8 mouse cellular contexts compared by ENCODE assay signal in the genomic region with DNA sequence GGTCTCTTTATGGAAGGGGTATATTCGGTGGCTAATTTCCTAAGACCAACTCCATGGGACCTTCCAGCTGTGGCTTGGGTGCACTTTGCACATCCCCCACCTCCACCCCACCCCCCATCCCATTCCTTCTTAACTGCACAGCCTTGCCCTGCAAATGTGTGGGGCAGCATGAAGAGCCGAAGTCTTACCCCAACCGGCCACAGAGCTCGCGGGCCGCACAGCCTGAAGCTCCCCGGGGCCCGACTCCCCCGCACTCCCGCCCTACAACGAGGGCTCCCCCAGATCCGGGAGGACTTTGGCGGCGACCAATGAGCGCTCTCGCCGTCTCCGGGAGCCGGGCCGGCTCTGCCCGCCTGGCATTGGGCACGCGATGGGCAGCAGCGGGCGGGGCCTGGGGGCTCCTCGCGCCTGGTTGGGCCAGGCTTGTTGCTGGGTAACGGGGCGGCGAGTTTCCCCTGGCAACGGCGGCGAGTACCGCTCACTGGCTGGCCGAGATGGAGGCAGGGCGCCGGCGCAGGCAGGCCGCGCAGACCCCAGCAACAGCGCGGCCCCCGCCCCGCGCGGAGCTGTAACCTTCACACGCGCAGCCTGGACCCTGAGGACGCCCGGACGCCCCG. TPM values are rescaled to one million over a fixed set of nuclear protein-coding genes. Genes with fewer than 3 reads are reported as not detected.
A peak's percentile ranks its signal among the peaks of the same experiment; 100 is the strongest.
DNase-seq lines count a peak whose midpoint lies in the region; ATAC-seq lines count a peak whose summit lies in the region.

No protein-coding gene starts in this region.

- H3K27ac ChIP-seq in intestine, embryonic 14.5 days (ENCODE audit: low read depth), result peak overlapping the region; percentile 38; the same call in 1 of the 2 replicates

- H3K4me3 ChIP-seq in intestine, embryonic 14.5 days (ENCODE audit: low read depth, low read length), result peak overlapping the region; percentile 41

- peaks cover 26% of the 10 kb centered on the region for H3K4me1 ChIP-seq in intestine, embryonic 14.5 days (replicated peaks; ENCODE audit: control insufficient read depth, insufficient read depth, low read length)

- no peaks in the 10 kb centered on the region for H3K27me3 ChIP-seq in intestine, embryonic 14.5 days (replicated peaks; ENCODE audit: control insufficient read depth, insufficient read depth, low read length)

- H3K4me2 ChIP-seq in intestine, embryonic 14.5 days (ENCODE audit: low read length), result peak overlapping the region; percentile 74

- H3K9me3 ChIP-seq in intestine, embryonic 14.5 days (ENCODE audit: control insufficient read depth, low read length), result no peaks in the 10 kb centered on the region

- H3K9ac ChIP-seq in intestine, embryonic 14.5 days (ENCODE audit: low read length), result peak overlapping the region; percentile 43

- intact Hi-C loops in left cerebral cortex, postnatal 25 days (cut with DNase I), result loop anchor here (10.0 kb wide), 1 partner anchor 315 kb away; a partner anchor contains a TSS

- 2% methylated on average over 51 of the region's 52 CpGs for WGBS in intestine, embryonic 14.5 days

- ATAC-seq in intestine, embryonic 14.5 days (replicated peaks; ENCODE audit: low FRiP score, low TSS enrichment, low read depth), result peak; percentile 48

- DNase-seq in adrenal gland, adult (ENCODE audit: inconsistent age in 2 of 2, low spot score in 1 of 2), result peak; percentile 94 to 96
- peak; percentile 92 for DNase-seq in embryo, embryonic 10.5 days (ENCODE audit: low spot score)
- peak; percentile 91 for DNase-seq in gastrocnemius, postnatal 25 days
- DNase-seq in intestine, embryonic 14.5 days (ENCODE audit: low spot score), result peak; percentile 88
- DNase-seq in left cerebral cortex, postnatal 25 days (ENCODE audit: low spot score in 2 of 2), result peak; percentile 97 to 98
- DNase-seq in mesoderm, embryonic 11.5 days (ENCODE audit: low read depth, low spot score), result peak; percentile 88
- peak; percentile 98 for DNase-seq in right cerebral cortex, postnatal 25 days
- DNase-seq in yolk sac, embryonic 10.5 days (ENCODE audit: low spot score), result peak; percentile 71

- no peaks in the 10 kb centered on the region for H3K36me3 ChIP-seq in intestine, embryonic 14.5 days (ENCODE audit: control insufficient read depth, insufficient read depth, low read length)

RNA-seq across cellular contexts. Expression of a gene that starts 8.7 kb away (rescaled TPM):
- 1 to 10 TPM; 1.7 to 2.4 TPM for total RNA-seq in gastrocnemius, postnatal 25 days (2021)
- 4.1 and 4.9 TPM in 2 replicates for polyA plus RNA-seq in intestine, embryonic 14.5 days (2014; fragmentation: Nextera tagmentation; extraction: Ambion mirVana)
- 10 to 100 TPM in 1 of 2 experiments, 1 to 10 TPM in 1; 9.2 to 10.9 TPM for total RNA-seq in left cerebral cortex, postnatal 25 days (2021)

RNA-seq across cellular contexts. Expression of a gene that starts 12.9 kb away (rescaled TPM):
- 10 to 100 TPM; 29.1 to 36.9 TPM for total RNA-seq in gastrocnemius, postnatal 25 days (2021)
- polyA plus RNA-seq in intestine, embryonic 14.5 days (2014; fragmentation: Nextera tagmentation; extraction: Ambion mirVana), result 14.4 and 19.0 TPM in 2 replicates
- 10 to 100 TPM; 81.6 to 86.9 TPM for total RNA-seq in left cerebral cortex, postnatal 25 days (2021)

RNA-seq across cellular contexts. Expression of a gene that starts 26.1 kb away (rescaled TPM):
- 10 to 100 TPM; 13.1 to 13.2 TPM for total RNA-seq in gastrocnemius, postnatal 25 days (2021)
- polyA plus RNA-seq in intestine, embryonic 14.5 days (2014; fragmentation: Nextera tagmentation; extraction: Ambion mirVana), result 16.0 and 18.1 TPM in 2 replicates
- total RNA-seq in left cerebral cortex, postnatal 25 days (2021), result 10 to 100 TPM; 32.5 to 34.8 TPM

RNA-seq across cellular contexts. Expression of a gene that starts 40.2 kb away (rescaled TPM):
- 1 to 10 TPM; 1.6 to 2.9 TPM for total RNA-seq in gastrocnemius, postnatal 25 days (2021)
- polyA plus RNA-seq in intestine, embryonic 14.5 days (2014; fragmentation: Nextera tagmentation; extraction: Ambion mirVana), result 1.8 and 2.3 TPM in 2 replicates
- total RNA-seq in left cerebral cortex, postnatal 25 days (2021), result 1 to 10 TPM in 1 of 2 experiments, under 1 TPM in 1; 0.78 to 2.2 TPM

RNA-seq across cellular contexts. Expression of a gene that starts 55.6 kb away (rescaled TPM):
- under 1 TPM; 0.13 to 0.23 TPM for total RNA-seq in gastrocnemius, postnatal 25 days (2021)
- 0.09 TPM in 1 of 2 replicates, not detected in the other for polyA plus RNA-seq in intestine, embryonic 14.5 days (2014; fragmentation: Nextera tagmentation; extraction: Ambion mirVana)
- under 1 TPM; 0.71 to 0.87 TPM for total RNA-seq in left cerebral cortex, postnatal 25 days (2021)

Comparison
In these comparisons a context has a peak if more than half of its experiments do, and no peak if none do; other contexts are left out.
1. Peak in every context shown above with its lines: DNase-seq, ATAC-seq, H3K4me3 ChIP-seq and H3K27ac ChIP-seq.